Mouse (Mus musculus): ENCODE results near the gene Dhtkd1.
"Not testable (repeated sequence)": the region's sequence is repeated elsewhere in the genome, so short reads cannot be mapped to it uniquely, and the experiment has no call there.

Gene Dhtkd1

DNA sequence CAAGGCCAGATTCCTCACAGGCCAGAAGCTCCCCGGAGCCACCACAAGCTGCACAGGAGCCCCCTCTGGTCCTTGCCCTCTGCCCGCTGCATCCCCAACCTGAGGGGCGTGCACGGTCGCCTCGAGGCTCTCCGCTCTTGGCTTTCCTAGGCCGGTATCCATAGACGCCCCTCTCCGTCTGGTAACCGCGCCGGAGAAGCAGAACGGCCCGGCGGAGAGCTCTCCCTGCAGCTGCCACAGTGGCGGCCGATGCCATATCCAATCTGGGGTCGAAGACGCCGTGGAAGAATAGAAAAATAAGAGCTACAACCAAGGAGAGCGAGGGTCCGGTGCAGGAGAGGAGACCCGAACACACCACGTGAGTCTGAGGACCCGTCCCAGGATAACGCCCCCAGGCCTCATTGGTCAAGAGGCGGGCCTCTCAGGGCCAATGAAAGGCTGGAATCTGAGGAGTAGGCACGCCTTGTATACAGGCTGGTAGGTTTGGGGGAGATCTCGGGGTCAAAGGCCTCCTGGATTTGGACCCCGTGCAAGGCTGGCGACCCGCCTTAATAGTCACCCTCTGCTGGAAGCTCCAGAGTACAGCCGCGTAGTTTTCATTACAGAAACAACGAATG lies at the start of gene Dhtkd1:
Gene Dhtkd1 (minus strand): TSS at position 377 of the 617 bp plus-strand sequence.
- no peak for DNase-seq (ENCODE audit: low read depth, low spot score)

DNA sequence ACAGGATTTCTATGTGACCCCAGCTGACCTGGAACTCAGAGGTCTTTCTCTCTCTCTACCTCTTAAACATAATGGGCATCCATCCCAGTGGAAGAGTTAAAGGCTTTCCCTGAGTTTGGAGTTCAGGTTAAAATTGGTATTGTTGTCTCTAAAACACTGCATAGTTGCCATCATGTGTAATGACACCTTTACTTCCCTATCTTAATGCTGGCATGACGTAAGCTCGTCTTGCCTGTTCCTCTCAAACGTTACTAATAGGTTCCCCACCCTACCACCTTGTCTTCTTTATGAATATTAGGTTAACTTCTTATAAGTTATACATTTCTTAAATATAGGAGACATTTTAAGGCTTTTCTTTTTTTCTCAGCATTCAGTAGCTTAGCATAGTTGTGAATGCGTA lies 34.9 kb upstream of the Dhtkd1 start:
- no peak for DNase-seq (ENCODE audit: low read depth, low spot score)

DNA sequence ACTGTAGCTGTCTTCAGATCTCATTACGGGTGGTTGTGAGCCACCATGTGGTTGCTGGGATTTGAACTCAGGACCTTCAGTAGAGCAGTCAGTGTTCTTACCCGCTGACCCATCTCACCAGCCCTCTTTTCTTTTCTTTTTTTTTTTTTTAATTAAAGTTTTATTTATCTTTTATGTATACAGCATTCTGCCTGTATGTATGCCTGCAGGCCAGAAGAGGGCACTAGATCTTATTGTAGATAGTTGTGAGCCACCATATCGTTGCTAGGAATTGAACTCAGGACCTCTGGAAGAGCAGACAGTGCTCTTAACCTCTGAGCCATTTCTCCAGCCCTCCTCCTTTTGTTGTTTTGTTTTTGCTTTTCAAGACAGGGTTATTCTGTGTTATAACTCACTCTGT lies 28.0 kb upstream of the Dhtkd1 start:
- not testable (repeated sequence) for DNase-seq (ENCODE audit: low read depth, low spot score)

DNA sequence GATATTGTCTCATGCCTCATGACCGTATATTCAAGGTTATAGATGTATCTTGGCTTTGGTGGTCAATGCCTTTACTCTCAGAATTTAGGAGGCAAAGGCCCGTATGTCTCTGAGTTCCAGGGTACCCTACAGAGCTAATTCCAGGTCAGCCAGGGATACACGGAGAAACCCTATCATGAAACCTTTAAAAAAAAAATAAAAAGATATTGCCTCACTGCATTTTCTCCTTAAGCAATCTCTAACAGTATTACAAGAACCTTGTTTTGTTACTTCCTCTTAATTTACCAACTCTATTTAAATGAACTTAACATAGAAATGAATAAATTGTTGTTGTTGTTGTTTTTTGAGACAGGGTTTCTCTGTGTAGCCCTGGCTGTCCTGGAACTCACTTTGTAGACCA lies 23.4 kb upstream of the Dhtkd1 start:
- DNase-seq (ENCODE audit: low read depth, low spot score) = no peak

DNA sequence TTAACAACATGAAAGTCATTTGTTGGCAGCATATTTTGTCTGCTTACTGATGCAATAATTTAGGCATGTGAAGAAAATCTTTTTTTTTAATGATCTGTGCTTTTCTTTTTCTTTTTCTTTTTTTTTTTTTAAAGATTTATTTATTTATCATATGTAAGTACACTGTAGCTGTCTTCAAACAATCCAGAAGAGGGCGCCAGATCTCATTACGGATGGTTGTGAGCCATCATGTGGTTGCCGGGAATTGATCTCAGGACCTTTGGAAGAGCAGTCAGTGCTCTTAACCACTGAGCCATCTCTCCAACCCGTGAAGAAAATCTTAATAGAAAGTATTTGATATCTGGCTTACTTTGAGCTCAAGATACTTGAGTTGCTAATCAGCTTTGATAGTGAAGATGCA lies 21.1 kb upstream of the Dhtkd1 start:
- not testable (repeated sequence) for DNase-seq (ENCODE audit: low read depth, low spot score)

DNA sequence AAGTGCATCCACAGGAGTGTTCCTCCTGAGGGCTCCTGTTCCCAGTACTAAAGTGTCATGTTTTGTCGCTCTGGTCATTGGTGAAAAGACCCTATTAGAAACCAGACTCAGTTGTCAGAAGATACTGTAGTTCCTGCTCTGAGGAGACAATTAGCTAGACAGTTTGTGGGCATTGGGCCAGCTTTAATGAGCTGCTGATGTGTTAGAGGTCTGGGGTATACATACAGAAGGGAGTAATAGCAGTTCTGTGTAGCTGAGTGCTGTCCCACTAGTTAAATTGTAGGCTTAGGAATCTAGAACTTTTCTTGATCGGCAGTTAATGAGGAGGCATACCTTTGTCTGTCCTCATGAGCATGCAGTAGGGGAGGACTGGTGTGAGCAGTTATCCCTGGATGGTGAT lies 19.7 kb upstream of the Dhtkd1 start:
- no peak for DNase-seq (ENCODE audit: low read depth, low spot score)

DNA sequence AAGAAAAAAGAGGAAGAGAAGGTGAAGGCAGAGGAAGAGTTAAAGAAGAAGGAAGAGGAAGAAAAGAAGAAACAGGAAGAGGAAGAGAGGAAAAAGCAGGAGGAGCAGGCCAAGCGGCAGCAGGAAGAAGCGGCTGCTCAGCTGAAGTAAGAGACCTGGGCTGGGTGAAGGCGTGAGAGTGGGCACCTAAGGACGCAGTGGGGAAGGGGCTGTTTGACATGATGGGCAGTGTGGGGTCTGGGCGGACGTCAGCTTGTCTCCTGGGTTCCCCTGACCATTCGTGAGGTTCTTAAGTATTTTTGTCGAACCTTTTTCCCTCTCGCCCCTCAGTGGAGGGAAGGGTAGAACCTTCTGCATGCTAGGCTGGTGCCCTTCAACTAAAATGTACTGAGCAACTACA lies 15.1 kb upstream of the Dhtkd1 start:
- DNase-seq (ENCODE audit: low read depth, low spot score) = no peak

DNA sequence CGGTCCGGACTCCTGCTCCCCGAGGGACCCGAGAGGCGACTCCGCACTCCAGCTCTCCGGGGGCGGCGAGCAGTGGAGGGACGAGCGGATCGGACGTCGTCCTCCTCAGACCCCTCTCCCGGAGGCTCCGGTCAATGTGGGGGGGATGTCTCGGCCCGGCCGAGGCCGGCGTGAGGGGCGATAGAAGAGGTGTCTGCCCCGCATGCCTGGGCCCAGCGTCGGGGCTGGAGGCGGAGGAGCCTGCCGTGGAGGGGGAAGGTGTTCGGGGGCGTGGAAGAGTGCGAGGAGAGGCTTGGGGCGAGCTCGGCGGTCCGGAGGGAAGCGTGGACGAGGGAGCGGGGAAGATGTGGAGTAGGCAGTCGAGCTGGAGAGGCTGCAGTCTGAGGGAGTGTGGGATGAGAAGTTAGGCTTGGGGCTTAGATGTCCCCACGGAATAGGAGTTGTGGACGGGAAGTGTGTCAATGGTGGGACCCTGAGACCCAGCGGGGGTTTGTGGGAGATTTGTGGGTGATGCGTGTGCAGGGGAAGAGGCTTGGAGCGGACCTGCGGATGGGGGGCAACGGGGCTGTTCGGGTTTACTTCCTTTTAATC lies 9.1 kb upstream of the Dhtkd1 start:
- DNase-seq (ENCODE audit: low read depth, low spot score) = peak; percentile 76

DNA sequence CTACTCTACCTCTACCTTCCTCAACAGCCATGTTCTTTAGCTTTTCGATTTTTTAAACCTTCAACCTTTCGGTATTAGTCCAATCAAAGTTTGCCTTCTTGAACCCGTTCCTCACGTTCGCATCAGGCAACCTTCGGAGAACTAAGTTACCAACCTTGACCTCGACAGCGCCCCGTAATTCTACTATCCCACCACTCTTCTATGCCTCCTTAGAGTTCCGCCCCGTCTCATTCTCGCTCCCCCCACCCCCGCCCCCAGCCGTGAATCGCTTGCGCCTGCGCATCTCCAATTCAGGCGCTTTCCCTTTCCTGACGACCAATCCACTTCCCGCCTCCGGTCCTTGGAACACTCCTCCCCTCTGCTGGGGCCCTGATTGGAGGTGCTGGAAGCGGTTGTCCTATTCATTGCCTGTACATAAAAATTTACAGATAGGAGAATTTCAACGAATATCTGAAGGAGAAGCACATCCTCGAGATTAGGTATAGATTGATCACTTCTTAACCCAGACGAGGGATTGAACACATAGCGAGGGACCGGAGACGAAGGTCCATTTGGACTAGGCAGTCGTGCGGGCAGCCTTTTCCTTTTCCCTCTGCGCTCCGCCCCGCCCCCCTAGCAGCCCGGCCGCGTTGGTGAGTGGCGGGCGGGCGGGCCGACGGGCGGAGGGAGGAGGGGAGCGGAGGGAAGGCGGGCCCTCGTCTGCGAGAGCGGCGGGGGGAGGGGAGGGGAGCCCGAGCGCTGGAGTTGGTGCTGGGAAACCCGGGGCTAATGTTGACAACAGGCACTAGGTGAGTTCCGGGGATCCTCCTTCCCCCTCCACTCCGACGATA lies 8.4 kb upstream of the Dhtkd1 start, which contains the start of gene Upf2:
Gene Upf2 (plus strand): TSS at position 704 of the 830 bp plus-strand sequence.
- DNase-seq (ENCODE audit: low read depth, low spot score) = peak; percentile 98

DNA sequence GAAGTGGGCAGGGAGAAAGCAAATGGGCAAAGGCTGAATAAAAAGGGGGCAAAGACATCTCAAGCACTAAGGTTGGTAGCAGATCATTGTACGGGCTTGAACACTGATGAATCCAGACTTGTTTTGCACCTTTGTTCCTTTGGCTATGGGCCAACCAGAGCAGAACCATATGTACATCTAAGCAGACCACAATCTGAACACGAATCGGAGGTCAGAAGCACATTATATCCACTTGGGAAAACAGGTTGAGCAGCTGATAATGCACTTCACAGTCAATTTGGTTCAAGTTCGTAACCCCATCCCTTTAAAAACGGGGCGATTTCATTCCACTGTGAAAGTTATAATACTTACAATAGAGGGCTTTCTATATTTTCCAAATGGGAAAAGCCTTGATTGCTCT lies 7.7 kb upstream of the Dhtkd1 start:
- DNase-seq (ENCODE audit: low read depth, low spot score) = no peak

DNA sequence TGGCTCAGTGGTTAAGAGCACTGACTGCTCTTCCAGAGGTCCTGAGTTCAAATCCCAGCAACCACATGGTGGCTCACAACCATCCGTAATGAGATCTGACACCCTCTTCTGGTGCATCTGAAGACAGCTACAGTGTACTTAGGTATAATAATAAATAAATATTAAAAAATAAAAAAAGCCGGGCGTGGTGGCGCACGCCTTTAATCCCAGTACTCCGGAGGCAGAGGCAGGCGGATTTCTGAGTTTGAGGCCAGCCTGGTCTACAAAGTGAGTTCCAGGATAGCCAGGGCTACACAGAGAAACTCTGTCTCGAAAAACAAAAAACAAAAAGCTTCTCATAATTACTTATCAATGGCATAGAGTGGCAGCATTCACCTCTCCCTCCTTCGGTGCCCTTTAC lies 7.2 kb upstream of the Dhtkd1 start:
- DNase-seq (ENCODE audit: low read depth, low spot score) = not testable (repeated sequence)

DNA sequence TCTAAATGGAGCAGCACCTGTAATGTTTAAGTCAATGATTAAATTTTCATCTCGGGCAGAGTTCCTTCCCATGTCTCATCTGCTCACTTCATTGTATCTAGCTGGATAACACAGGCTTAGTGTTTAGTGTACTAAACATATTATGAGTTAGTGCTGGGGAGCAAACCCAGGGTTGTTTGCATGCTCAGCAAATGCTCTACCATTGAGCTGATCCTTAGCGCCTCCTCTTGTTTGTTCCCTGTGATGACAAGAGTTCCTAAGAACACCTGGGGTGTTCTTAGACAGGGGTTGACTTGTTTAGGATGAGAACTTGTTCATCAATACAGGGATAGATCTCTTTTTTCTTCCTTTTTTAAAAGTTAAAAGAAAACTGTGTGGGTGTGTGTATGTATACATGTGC lies 6.4 kb upstream of the Dhtkd1 start:
- no peak for DNase-seq (ENCODE audit: low read depth, low spot score)

DNA sequence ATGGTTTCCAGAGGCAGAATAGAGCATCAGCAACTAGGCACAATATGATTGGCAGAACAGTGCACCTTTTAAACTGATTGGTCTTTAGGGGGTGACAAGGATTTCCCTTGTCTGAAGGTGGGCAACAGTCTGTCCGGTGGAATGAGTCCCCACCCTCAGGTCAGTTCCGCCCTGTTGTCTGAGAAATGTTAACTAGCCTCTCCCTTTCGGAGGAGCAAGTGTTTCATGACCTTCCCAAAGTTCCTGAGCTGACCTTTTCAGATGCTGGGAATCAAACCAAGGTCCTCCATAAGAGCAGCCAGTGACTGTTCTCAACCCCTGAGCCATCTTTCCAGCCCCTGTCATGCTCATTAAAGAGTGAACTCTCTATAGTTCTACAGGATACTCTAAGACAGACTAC lies 4.3 kb upstream of the Dhtkd1 start:
- no peak for DNase-seq (ENCODE audit: low read depth, low spot score)

DNA sequence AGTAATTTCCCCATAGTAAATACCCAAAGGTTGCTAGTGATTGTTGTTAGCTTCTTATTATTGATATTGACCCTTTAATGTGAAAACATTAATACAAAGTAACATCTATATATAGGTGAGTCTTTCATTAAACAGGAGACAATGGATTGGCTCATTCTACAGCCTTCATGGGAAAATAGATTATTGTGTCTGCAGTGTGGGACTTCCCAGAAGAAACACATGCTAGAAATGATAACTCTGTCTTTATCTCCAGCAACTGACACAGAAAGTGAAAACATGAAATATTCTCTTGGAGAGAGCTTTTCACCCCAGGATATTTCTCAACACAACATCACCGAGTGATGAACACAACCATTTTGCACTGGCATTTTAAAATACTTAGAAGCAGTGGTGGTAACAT lies 3.0 kb upstream of the Dhtkd1 start:
- DNase-seq (ENCODE audit: low read depth, low spot score) = no peak

DNA sequence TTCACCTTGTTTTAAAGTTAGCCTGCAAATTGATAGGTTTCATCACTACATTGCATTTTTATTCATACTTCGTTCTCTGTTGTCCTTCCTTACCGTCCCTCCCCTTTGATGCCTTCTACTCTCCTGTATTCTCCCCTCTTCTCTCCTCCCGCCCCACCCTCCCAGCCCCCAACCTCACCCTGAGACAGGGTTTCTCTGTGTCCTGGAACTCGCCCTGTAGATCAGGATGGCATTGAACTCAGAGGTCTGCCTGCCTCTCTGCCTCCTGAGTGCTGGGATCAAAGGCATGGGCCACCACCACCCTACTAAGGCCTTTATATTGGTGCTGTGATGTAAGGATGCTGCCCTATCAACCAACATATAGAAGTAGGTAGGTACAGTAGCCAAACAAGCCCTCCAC lies 479 bp upstream of the Dhtkd1 start:
- no peak for DNase-seq (ENCODE audit: low read depth, low spot score)

DNA sequence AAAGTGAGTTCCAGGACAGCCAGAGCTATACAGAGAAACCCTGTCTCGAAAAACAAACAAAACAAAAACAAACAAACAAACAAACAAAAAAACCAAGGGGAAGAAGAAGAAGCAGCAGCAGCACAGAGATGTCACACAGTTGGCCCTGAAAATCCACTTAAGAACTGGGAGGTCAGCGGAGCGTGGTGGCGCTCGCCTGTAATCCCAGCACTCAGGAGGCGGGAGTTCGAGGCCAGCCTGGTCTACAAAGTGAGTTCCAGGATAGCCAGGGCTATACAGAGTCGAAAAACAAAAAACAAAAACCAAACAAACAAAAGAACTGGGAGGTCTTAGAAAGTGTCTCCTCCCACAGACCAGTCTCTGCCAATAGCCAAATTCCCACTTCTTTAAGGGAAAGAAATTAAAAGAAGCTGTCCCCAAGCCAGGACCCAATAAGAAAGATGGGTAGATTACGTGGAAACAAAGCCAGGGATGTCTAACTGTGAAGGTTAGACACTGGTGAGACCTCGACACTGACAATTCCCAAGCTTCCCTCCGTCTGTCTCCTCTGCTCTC lies 654 bp downstream of the Dhtkd1 start:
- no peak for DNase-seq (ENCODE audit: low read depth, low spot score)

DNA sequence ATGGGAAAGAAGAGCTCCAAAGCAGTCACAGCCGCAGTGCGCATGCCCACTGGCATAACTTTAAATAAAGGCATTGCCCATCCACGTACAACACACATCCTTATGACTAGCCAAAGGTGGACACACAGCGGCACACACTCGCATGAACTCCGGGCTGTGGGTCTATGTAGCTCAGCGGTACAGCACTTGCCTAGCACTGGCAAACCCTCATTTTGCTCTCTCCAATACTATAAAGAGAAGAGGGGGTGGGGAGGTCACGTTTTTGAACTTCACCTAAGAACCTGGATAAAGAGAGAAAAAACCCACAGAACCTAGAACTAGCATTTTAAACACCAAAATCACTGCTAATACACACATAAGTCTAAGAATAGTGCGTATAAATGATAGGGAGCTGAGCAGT lies 1.7 kb downstream of the Dhtkd1 start:
- DNase-seq (ENCODE audit: low read depth, low spot score) = no peak

DNA sequence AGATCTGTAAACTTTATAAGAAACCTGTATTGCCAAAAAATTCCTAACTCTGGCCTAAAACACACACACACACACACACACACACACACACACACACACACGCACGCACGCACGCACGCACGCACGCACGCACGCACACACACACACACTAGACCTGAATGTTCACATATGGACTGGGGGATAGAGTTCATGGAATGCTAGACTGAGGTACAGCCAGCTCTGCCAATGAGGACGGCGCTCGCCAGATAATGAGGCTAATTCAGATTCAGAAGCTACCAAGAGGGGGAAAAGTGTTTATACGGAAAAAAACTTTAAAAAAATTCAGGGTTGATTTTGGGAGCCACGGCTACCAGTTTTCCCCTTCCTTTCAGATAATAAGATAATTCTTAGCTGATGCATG lies 2.7 kb downstream of the Dhtkd1 start:
- no peak for DNase-seq (ENCODE audit: low read depth, low spot score)

DNA sequence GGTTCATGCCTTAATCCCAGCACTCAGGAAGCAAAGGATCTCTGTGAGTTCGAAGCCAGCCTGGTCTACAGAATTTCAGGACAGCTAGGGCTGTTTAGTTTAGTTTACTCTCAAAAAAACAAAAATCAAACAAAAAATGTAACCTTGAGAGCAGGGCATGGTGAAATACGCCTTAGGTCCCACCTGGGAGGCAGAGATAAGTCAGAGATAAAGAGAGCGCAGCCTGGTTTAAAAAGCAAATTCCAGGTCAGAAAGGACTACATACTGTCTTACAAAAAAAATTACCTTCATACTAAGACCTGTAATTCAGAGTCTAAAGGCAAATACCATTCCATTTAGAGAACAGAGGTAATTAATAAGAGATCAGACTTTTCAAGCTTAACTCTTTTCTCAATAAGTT lies 3.3 kb downstream of the Dhtkd1 start:
- no peak for DNase-seq (ENCODE audit: low read depth, low spot score)

DNA sequence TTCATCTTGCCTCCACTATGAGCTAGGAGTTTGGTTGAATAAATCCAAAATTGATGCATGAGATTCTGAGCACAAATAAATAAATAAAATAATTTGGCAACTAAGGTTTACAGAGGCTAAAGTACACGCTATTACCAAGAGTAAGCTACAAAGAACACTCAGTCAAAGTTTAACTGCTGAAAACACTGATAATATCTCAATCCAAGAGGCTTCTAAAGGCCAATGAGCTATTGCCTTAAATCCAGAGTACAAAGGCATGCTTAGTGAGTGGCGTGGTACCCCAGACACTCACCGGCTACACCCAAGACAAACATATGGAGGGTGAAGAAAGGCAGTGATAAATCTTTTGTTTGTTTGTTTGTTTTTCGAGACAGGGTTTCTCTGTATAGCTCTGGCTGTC lies 6.0 kb downstream of the Dhtkd1 start:
- DNase-seq (ENCODE audit: low read depth, low spot score) = no peak

DNA sequence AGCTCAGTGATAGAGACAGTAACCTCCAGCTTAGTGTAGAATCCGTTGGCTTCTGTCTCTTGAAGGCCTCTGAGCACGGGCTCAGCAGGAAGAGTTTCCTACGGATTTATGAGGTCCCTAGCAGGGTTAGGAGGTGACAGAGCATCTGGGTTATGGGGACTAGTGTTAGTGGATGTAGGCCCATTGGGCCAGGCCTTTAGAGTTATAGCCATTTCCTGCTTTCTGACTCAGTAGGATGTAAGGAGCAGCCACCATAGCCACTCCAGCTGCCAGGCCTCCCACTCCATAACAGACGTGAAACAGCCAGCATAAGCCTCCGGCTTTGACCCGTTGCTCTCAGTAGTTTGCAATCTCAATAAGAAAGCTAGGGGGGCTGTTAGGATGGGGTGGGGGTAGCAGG lies 6.5 kb downstream of the Dhtkd1 start:
- no peak for DNase-seq (ENCODE audit: low read depth, low spot score)

DNA sequence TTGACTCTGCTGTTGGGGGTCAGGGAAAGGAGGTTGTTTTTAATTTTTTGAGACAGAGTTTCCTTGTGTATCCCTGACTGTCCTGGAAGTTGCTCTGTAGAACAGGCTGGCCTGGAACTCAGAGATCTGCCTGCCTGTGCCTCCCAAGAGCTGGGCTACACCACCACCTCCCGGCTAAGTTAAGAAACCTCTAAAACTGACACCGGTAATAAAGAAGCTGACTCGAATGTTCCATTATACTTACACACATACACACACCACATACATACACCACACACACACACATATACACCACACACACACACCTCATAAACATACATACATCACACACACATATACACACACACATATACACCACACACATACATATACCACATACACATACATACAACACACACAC lies 7.7 kb downstream of the Dhtkd1 start:
- no peak for DNase-seq (ENCODE audit: low read depth, low spot score)

DNA sequence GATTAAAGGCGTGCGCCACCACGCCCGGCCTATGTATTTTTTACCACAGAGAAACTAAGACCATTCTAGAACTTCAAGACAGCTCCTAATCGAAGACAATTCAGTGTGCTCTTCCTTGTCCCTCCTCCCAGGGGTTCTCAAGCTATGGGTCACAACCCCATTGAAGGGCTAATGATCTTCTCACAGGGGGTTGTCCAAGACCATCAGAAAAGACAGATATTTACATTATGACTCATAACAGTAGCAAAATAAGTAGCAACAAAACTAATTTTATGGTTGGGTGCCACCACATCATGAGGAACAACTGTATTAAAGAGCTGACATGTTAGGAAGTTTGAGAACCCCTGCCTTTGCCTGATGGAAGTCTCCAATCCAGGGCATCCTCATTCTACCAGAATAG lies 10.7 kb downstream of the Dhtkd1 start:
- no peak for DNase-seq (ENCODE audit: low read depth, low spot score)
